Mouse (Mus musculus) monocyte, adult 2 months (primary cell): Measurements from ENCODE around the gene Sntg2.

Experiments used
- DNase-seq, 2 experiments: peaks; one replicate each; pipeline ENCODE4 v3.0.0; 2022; ENCODE audit warnings: low spot score in 2 of 2, low read depth in 1 of 2

The Sntg2 gene

DNA sequence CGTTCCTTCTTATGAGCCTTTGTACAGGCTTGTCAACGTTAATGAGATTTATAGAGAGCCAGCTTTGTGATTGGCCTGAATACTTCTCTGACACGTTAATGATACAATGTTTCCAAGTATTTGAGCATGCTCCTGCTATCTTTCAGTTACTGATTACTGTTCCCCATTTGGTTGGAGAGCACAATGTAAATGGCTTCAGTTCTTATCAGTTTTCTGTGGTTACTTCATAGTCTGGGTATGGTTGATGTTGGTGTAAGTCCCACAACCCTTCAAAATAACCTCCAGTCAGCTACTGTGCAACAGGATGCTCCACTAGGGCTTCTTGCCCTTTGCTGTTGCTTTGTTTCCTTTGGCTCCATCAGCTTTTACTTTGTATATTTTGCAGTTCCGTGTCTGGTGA lies 168.7 kb downstream of the Sntg2 start:
- DNase-seq = no peak

DNA sequence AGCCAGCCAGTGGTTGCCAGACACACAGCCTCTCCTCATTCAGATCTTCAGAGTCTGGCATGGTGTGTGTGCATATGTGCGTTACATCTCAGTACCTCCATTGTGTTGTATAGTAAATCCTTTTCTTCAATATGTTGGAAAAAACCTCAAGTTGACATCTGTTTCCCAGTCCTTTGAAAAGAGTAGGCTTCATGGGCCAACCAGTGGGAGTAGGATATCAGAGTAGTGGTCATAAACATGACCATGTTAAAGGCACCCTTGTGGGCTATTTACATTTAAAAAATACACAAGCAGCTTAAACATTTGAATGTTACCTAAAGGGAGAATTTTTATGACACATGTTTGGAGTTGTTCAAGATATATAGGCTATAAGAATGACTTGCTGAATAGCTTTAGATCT lies 170.4 kb downstream of the Sntg2 start:
- DNase-seq = no peak

DNA sequence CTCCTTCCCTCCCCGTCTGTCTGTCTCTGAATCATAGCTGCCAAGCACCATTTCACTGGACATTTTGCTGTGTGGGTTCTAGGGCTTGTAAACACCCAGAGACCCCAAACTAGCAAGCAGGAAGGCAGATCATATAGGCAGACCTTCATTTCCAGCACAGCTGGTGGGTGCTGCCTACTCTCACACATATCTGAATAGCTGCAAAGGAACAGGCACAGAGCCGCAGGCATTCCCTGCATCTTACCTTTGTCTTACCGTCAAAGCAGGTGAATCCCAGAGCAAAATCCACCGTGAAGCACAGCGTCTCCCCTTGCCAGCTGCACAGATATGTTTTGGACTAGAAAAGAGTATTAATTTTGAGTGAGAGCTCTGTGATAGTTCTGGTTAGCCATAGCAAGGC lies 172.1 kb downstream of the Sntg2 start:
- DNase-seq = no peak

DNA sequence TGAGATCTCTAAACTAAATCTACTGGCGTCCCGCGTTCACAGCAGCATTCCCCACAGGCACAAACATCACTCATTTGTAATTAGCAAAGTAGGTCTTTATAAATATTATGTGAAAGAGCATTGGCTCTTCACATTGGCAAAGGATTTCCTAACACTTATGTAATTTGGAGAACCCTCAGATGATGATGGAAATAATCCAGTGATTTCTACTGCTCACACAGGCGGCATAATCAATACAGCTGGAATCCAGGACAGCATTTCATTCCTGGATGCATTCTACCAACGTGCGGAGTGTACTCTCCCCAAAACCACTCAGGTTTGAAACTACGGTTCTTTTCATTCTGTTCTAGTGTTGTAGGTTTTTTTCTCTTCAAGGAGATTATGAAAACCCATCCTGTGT lies 172.6 kb downstream of the Sntg2 start:
- DNase-seq = no peak

DNA sequence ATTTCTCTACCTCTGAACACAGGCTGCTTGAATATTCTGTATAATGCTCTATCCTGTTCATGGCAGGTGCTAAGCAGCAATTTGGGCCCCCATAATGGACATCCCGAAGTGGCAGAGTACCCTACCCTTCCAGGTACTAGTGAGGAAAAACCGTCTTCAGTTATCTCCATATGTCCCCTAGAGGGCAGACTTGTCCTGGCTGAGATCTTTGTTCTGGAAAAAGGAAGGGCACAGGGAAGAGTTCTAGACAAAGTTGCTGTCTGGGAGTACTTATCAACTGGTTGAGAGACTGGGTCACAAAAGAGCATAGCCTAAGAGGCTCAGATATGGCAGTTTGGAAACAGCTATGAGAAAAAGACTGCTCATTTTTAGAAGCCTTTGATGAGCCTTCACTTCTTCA lies 173.4 kb downstream of the Sntg2 start:
- DNase-seq = no peak

DNA sequence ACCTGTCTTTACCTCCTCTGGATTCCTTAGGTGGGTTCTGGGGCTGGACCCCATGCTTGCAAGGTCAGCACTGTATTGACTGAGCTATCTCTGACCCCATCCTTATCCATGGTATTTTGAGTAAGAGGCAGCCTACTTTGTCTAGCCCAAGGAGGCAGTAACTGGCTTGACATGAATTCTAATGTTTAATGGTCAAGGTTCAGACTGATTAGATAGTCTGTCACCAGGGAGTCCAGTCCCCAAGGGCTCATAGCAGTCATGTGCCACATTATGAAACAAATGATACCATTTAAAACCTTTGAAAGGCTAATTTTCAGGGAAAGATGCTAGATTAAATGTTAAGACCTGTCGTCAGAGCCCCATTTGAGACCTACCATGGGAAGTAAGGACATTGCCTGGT lies 174.9 kb downstream of the Sntg2 start:
- no peak for DNase-seq

DNA sequence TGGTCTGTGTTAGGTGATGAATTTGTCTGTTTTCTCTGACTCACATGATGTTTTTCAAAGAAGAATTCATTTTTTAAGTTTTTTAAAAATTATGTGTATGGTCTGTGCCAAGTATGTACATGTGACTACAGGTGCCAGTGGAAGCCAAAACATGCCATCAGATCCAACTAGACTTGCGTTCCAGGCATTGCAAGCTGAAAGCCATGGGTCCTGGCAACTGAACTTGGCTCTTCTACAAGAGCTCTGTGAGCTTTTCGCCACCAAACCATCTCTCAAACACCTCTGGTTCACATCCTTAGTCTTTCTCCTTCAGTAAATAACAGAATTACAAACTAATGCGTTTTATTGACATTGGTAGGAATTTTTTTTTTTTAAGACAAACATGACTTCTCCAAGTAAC lies 191.5 kb downstream of the Sntg2 start:
- no peak for DNase-seq

DNA sequence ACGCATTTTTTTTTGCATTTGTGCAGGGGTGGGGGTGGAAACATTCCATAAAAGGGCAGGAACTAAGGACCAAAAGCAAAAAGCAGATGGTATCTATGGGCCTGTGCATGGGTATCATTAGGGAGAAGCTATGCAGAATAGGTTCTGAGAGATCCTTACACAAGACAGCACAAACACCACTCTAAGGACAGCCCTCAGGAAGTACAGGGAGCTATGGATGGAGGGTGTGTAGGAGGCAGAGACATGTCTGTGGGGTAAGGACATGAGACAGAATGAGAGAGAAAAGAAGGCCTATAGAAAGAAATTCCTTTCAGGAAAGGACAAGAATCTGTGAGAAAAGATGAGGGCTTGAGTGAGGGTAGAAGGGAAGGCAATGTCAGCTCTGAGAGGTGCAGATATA lies 193.6 kb downstream of the Sntg2 start:
- no peak for DNase-seq

DNA sequence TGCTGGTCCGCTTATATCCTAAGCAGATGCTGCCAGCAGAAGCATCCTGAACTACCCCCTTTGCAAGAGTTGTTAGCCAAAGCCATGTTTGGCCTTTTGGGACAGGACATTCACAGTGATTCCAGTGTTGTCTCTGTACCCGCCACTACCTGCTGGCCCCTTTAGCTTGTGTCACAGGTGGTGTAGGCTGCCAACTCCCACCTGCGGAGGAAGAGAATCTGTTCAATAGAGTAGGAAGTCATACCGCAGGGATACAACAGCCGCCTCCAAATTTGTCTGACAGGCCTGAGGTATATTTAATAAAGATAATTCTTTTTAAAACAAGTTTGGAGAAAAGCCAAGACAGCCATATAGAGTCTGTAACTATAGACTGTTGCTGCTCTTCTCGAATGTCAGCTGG lies 195.2 kb downstream of the Sntg2 start:
- no peak for DNase-seq

DNA sequence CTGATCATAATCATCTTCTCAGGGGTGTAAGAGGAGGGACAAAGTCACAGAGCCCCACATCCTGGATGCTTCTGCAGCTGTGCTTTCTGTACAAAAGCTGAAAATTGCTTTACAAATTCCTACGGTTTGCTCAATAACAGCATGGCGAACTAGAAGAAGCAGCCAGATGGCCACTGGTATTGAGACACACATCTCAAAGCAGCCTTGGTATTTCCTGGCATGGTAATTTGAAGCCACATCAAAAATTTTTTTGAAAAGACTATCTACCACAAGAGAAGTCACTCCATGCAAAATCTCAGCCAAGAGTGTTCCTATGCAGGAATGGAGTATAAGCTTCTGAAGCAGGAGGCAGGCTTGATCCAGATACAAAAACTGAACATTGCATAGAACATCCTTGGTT lies 195.6 kb downstream of the Sntg2 start:
- no peak for DNase-seq

DNA sequence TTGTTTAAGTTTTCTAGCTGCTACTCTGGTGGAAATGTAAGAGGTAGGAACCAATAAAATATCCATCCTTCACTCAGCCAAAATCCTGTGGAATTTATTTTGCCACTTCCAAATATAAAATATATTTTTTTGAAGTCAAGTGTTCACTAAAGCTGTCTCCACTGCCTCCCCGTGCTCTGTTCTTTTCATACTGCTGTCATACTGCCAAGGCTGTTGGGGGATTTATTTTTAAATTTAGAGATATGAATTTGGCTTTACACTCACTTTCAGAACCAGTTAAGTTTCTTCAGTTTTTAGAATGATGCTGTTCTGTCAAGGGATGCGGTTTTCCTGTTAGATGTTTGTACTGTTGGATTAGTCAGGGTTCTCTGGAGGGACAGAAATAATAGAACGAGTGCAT lies 204.7 kb downstream of the Sntg2 start:
- no peak for DNase-seq

DNA sequence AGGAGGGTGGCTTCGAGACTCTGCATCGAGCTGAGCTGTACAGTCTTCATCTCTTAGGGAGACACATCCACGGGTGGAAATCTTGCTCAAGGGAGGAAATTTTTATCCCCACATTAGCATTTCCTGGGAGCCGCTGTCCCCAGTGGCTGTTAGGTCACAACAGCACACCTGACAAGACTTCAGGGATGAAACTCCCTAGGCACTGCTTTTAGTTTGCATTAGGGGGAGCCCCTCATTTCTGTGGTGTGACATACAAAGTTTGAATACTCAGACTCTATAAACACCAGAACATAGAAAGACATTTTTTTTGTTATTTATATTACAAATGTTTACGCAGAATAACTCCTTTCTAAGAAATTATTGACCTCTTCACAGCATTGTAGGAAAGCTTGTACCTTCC lies 208.6 kb downstream of the Sntg2 start:
- no peak for DNase-seq

DNA sequence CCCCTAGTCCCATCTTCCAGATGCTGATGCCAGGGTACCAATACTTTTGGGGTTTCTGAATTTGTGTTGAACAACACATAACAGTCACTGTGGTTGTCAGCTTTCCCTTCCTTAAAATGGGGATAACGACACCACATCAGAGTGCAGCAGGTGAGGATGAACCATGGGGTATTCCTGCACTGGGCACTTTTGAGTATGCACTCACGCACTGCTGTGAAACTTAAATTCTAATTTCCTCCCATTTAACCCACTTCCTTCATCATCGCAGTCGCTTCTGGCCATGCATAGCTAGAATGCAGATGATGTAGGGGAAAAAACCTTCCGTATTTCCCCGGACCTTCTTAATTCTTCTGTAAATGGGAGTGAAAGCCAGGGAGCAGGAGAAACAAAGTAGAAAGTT lies 209.2 kb downstream of the Sntg2 start:
- DNase-seq = no peak

DNA sequence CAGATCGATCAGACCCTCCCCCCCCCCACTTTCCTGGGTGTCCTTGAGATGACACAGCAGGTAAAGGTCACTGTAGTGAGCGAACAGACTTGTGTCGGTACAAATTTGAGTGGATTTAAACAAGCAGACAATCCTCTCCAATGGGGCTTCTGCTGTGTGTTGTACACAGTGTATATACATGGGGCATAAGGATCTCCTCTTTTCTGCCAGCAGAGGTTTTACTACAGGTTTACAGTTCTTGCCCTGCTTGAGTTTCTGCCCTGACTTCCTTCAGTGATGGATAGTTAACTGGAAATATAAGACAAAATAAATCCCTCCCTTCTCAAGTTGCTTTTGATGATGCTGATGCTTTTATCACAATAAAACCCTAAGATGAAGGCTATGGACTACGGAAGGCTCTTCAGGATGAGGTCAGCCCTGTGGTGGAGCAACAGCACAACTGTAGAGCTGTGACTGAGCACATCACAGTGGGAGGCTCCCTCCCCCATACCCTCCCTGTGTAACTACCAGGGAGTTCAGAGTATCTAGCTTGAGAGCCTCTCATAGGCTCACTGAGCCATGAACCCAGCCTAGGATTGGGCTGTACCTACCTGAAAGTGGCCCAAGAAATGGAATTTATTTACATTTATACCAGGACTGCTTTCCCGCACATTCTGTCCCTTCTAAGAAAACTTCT lies 211.3 kb downstream of the Sntg2 start:
- DNase-seq = no peak

DNA sequence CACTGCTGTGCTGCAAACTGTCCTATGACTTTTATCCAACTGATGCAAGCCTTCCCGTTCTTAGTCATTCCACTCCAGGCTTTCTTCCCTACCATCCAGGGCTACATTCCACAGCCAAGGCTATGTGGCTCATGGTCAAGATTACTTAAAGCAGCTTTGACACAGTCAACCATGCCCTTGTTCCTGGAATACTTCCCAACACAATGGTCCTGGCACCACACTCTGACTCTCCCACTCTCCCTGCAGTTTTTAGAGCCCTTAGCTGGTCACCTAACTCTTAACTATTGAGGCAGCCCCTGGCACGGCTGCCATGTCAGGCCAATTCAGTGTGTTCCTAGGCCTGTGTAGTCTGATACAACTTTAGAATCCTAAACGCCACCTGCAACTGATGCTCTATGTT lies 212.7 kb downstream of the Sntg2 start:
- DNase-seq = no peak

DNA sequence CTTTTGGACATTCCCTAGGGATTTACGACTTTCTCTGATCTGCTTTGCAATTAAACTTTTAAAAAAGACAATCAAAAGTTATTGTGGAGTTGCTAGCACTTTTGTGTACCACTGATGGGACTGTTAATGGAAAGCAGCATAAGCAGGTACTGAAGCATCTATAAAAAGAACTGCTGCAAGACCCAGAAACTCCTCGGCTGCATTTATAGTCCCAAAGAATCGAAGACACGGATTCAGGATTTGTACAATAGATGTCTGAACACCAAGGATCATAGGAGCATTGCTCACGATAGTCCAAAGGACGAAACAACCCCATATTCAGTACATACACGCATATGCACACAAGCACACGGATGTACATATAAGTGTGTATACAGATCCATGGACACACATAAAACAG lies 213.4 kb downstream of the Sntg2 start:
- DNase-seq = no peak

DNA sequence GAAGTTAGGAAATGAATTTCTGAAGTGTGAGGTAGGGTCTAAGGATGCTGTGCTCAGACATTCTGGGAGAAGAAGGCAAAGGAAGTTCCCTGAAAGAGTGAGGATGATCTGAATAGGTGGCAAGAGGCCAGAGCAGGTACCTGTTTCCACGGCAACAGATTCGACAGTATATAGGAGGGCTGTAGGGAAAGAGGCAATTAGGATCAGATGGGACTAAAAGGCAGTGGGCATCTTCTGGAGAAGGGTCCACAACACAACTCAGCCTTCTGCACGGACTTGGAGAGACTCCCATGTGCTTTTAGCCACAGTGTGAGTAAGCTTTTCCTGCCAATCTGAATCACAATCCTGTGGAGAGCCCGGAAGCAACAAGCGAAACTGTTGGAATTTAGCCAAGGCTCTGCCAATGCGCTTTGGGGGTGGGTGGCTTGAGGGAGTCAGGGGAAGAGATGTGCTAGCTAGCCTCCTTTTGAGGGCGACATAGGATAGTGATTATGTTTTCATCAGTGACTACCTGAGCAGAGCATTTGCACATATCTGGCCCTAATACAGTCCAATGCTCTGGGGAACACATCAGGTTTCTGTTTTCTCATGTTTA lies 219.0 kb downstream of the Sntg2 start:
- DNase-seq = no peak

DNA sequence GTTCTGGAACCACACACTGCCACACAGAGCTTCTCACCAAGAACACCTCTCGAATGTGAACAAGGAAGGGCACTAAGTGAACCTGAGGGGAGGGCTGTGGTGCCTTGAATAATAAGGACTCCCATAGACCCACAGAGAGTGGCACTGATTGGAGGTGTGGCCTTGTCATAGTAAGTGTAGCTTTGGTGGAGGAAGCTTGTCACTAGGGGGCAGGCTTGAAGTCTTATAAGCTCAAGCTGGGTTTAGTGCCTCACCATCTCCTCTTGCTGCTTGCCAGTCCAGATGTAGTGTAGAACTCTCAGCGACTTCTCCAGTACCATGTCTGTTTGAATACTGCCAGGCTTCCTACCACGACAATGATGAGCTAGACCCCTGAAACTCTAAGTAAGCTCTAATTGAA lies 231.1 kb downstream of the Sntg2 start:
- no peak for DNase-seq

DNA sequence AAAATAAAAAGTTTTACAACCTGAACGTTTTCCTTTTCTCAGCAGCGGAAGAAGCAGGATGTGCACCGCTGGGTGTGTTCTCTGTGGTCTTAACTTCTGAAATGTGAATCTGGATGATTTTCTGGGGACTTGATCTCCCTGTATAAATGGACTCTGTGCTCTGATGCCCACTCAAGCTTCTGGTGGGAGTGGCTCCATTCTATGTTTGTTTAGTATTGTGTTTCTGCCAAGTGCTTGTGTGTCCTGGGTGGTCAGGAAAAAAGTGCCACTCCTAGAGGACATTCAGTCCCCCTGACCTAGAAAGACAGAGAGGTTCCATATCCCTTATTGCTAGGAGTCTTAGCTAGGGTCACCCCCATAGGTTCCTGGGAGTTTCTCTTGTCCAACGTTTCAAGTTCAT lies 240.7 kb downstream of the Sntg2 start, which contains the start of gene Tpo:
TSS of gene Tpo (minus strand) at position 101 of the 400 bp plus-strand sequence.
- no peak for DNase-seq

DNA sequence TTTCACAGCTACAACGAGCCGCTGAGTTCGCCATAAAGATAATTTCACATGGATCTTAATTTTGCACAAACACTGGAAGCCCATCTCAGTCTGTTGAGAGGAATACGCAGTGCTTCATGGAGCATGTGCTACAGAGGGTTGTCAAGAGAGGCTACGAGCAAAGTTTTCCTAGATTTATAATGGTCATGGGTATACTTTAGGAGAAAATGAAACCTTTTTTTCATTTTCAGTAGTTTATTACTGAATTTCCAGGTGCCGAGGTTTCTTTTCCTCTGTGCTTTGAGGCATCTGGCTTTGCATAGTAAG lies 243.8 kb downstream of the Sntg2 start:
- DNase-seq = no peak

DNA sequence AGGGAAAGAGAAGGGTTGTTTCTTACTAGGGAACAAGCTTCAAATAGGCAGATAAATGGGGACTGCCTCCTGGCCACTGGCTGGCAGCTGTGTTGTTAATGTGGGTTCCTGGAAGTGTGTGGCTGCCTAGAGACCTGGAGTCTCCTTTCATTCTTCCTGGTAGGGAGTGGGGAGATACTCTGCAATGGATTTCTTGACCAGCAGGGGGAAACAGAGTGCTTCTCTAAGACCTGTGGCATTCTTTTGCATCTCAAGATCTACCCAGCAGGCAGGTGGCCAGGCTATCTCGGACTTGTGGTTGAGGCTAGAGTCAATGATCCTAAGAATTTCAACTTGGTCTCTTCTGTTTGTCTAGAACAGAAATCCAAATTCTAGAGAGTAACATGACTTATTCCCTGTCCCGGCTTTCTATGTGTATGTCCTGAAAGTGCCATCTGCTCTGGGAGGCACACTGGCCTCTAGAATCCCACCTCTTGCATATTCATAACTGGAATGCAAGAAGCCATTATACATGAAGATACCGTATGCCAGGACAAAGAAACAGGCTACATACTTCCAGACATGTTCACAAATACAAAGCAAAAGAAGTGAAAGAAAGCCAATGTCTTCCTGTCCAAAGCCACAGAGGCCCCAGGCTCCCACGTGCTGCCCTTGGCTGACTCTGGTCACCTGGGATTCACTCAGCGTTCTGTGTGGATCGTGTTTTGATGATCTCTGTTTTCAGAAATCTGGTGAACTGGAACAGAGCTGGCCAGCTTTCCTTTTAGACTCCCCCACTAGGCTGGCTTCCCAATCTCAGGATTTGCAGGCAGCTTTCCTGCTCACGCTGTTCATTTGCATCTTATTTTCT lies 244.4 kb downstream of the Sntg2 start:
- no peak for DNase-seq
